Mouse (Mus musculus) CH12.LX (cell line): ENCODE measurements around the gene Map3k11. TPM values are rescaled to one million over a fixed set of nuclear protein-coding genes. Genes with fewer than 3 reads are reported as not detected.

Experiments
- DNase-seq: peaks from one replicate; pipeline ENCODE4 v3.0.0-alpha.2; 2013; ENCODE audit errors: extremely low read depth
- H3K27ac ChIP-seq: 2 replicates; pipeline ENCODE4 v1.5.1; 2012; ENCODE audit warnings: low read depth, mild to moderate bottlenecking, control low read depth, moderate library complexity; ENCODE audit not compliant: insufficient read depth
- H3K27me3 ChIP-seq: replicated peaks from 2 replicates; pipeline ENCODE3; 2012; ENCODE audit warnings: inconsistent platforms
- H3K36me3 ChIP-seq, 2 experiments: replicated peaks in 1 of 2; 2 replicates each; pipeline versions ENCODE3 to v1.6.1; 2012; ENCODE audit warnings: inconsistent platforms in 1 of 2, low read length in 1 of 2, mild to moderate bottlenecking in 1 of 2, mixed read lengths in 1 of 2, moderate library complexity in 1 of 2; ENCODE audit not compliant: control insufficient read depth in 1 of 2, insufficient read depth in 1 of 2
- H3K4me1 ChIP-seq, 2 experiments: 2 replicates each; pipeline ENCODE4 v1.6.1; 2012; ENCODE audit warnings: inconsistent platforms in 1 of 2, moderate library complexity in 1 of 2; ENCODE audit not compliant: insufficient read depth in 2 of 2, control insufficient read depth in 1 of 2
- H3K4me2 ChIP-seq: 2 replicates; pipeline ENCODE4 v1.6.1; 2012; ENCODE audit warnings: low read depth, mild to moderate bottlenecking, control low read depth; ENCODE audit not compliant: poor library complexity, insufficient read depth, severe bottlenecking
- H3K4me3 ChIP-seq, 3 experiments: fragments of 150-350 bp in 1 of 3; sonication (generic) in 1 of 3; replicated peaks in 1 of 3; 2 replicates each; pipeline versions ENCODE3 to v1.5.1; 2011 to 2012; ENCODE audit warnings: low read depth in 2 of 3, low read length in 2 of 3, mild to moderate bottlenecking in 2 of 3, moderate library complexity in 2 of 3, control low read depth in 1 of 3, improper control_type of control experiment in 1 of 3, inconsistent platforms in 1 of 3, mixed read lengths in 1 of 3; ENCODE audit not compliant: poor library complexity in 1 of 3
- H3K79me2 ChIP-seq: replicated peaks from 2 replicates; pipeline ENCODE4 v1.6.1; 2012; ENCODE audit warnings: mild to moderate bottlenecking, moderate library complexity; ENCODE audit not compliant: control insufficient read depth, poor library complexity, insufficient read depth, severe bottlenecking; ENCODE audit errors: extremely low read depth
- H3K9ac ChIP-seq: 2 replicates; pipeline ENCODE4 v1.6.1; 2012; ENCODE audit warnings: low read depth, mild to moderate bottlenecking, control low read depth, moderate library complexity; ENCODE audit not compliant: insufficient read depth
- H3K9me3 ChIP-seq: replicated peaks from 2 replicates; pipeline ENCODE3; 2012; ENCODE audit warnings: low read length, inconsistent platforms, mixed read lengths
- CTCF ChIP-seq, 2 experiments: IDR thresholded peaks in 1 of 2; conservative IDR thresholded peaks in 1 of 2; 2 replicates each; pipeline ENCODE4 v1.5.1; 2011 to 2012; ENCODE audit warnings: low read depth in 2 of 2, low read length in 2 of 2, improper control_type of control experiment in 1 of 2, inconsistent platforms in 1 of 2, mild to moderate bottlenecking in 1 of 2, moderate library complexity in 1 of 2
- E2F4 ChIP-seq: IDR thresholded peaks from 2 replicates; pipeline ENCODE4 v1.6.1; 2011; ENCODE audit warnings: low read depth, low read length, improper control_type of control experiment; ENCODE audit not compliant: insufficient replicate concordance
- ELF1 ChIP-seq: IDR thresholded peaks from 2 replicates; pipeline ENCODE4 v1.6.1; 2014; ENCODE audit warnings: low read depth, mild to moderate bottlenecking, inconsistent platforms, low read length, improper control_type of control experiment
- ETS1 ChIP-seq: conservative IDR thresholded peaks from 2 replicates; pipeline ENCODE4 v1.6.1; 2012; ENCODE audit warnings: low read depth, mild to moderate bottlenecking, inconsistent platforms, low read length, improper control_type of control experiment, moderate library complexity
- JUND ChIP-seq: conservative IDR thresholded peaks from 2 replicates; pipeline ENCODE4 v1.6.1; 2011; ENCODE audit warnings: low read depth, low read length, improper control_type of control experiment
- MAZ ChIP-seq: IDR thresholded peaks from 2 replicates; pipeline ENCODE4 v1.6.1; 2012; ENCODE audit warnings: low read depth, mild to moderate bottlenecking, inconsistent platforms, low read length, improper control_type of control experiment, moderate library complexity
- MEF2A ChIP-seq: IDR thresholded peaks from 2 replicates; pipeline ENCODE4 v1.6.1; 2014; ENCODE audit warnings: low read depth, mild to moderate bottlenecking, inconsistent platforms, low read length, improper control_type of control experiment, borderline replicate concordance
- MXI1 ChIP-seq: IDR thresholded peaks from 2 replicates; pipeline ENCODE4 v1.6.1; 2011; ENCODE audit warnings: mild to moderate bottlenecking, low read depth, low read length, improper control_type of control experiment
- PAX5 ChIP-seq: IDR thresholded peaks from 2 replicates; pipeline ENCODE4 v1.6.1; 2012; ENCODE audit warnings: low read length, inconsistent platforms, mixed read lengths
- POLR2A ChIP-seq: IDR thresholded peaks from 2 replicates; pipeline ENCODE4 v1.6.1; 2011; ENCODE audit warnings: low read depth, mild to moderate bottlenecking, improper control_type of control experiment, low read length
- POLR2AphosphoS2 ChIP-seq: IDR thresholded peaks from 2 replicates; pipeline ENCODE4 v1.6.1; 2011; ENCODE audit warnings: low read depth, low read length, improper control_type of control experiment
- ZKSCAN1 ChIP-seq: IDR thresholded peaks from 2 replicates; pipeline ENCODE4 v1.6.1; 2012; ENCODE audit warnings: low read depth, inconsistent platforms, low read length, improper control_type of control experiment, borderline replicate concordance
- dilution Hi-C: fragments of 300-500 bp; cut with MboI; formaldehyde crosslinking; loops from 2 replicates; pipeline ENCODE4 v1.14.3; 2020; ENCODE audit warnings: low sequenced_read_pairs; ENCODE audit not compliant: extremely low pct_unique_long_range_greater_than_20kb, extremely low pct_ligation_motif_present
- in situ Hi-C: fragments of 300-500 bp; cut with MboI; formaldehyde crosslinking; loops from 3 replicates; pipeline ENCODE4 v1.14.3; 2019; ENCODE audit warnings: low sequenced_read_pairs, low pct_ligation_motif_present, low pct_unique_long_range_greater_than_20kb, mixed read lengths
- polyA plus RNA-seq: library from polyadenylated mRNA; unstranded; fragments of >175 nt; gene quantifications from 2 replicates; pipeline ENCODE4 v1.2.1, GENCODE M21; 2012; ENCODE audit warnings: low read depth; ENCODE audit not compliant: insufficient read length
- total RNA-seq, 2 experiments: library from RNA; depleted of rRNA; stranded (reverse); fragments of 300-350 nt in 1 of 2; fragments of >200 nt in 1 of 2; gene quantifications; 2 replicates each; pipeline ENCODE4 v1.2.3; 2012 to 2014

Map3k11 gene
- total and polyA plus RNA-seq, 3 experiments: 6.0 to 16.0 (median 13.5) TPM

- Histone ChIP-seq H3K27ac (no peak within 1 kb of the TSS), H3K4me2 (no peak within 1 kb of the TSS), H3K36me3 (peaks cover 62 to 94% of the 10 kb centered on the region in 2 experiments), H3K4me1 (peaks cover 0 to 16% of the 10 kb centered on the region in 2 experiments; a peak in 2 of 4 replicates), H3K79me2 (no peaks in the 10 kb centered on the region), H3K4me3 (no peak within 1 kb of the TSS), H3K9me3 (no peaks in the 10 kb centered on the region), H3K27me3 (no peaks in the 10 kb centered on the region), H3K9ac (no peak within 1 kb of the TSS)
- no peak for DNase-seq
- dilution Hi-C loops: no loop called here
- TF ChIP-seq POLR2AphosphoS2 (no peak), POLR2A (no peak), E2F4 (no peak), ELF1 (no peak), MAZ (no peak), CTCF (conservative IDR thresholded peaks at IDR 0.05 in 1 of 2, IDR thresholded peaks at IDR 0.05 in 1 of 2; ENCODE audit: low read depth in 2 of 2, low read length in 2 of 2) (no peak), JUND (no peak), PAX5 (no peak), MXI1 (no peak)
- in situ Hi-C loops: no loop called here
These were observed 15.7 kb downstream of the Map3k11 start, which contains the start of gene Kcnk7 for GRCm38 (mm10) chr19:5704163-5704800. Kcnk7 (plus strand) TSS chr19:5704367.

GRCm38 (mm10) chr19:5704801-5705571 lies 16.4 kb downstream of the Map3k11 start:
- no peaks in the 10 kb centered on the region for H3K79me2 ChIP-seq
- H3K9ac ChIP-seq: no peak overlapping the region
- TF ChIP-seq ZKSCAN1 (no peak), POLR2A (peak; percentile 13; the same call in 1 of the 2 replicates)
- TF ChIP-seq, all 38 proteins: peak for 1
- dilution Hi-C loops: no loop called here
- Histone ChIP-seq H3K4me1 (peaks cover 0 to 16% of the 10 kb centered on the region in 2 experiments; a peak in 2 of 4 replicates), H3K4me3 (no peak overlapping the region), H3K36me3 (peaks cover 59 to 91% of the 10 kb centered on the region in 2 experiments), H3K27me3 (no peaks in the 10 kb centered on the region), H3K27ac (no peak overlapping the region), H3K4me2 (no peak overlapping the region), H3K9me3 (no peaks in the 10 kb centered on the region)
- in situ Hi-C loops: loop anchor here (5.0 kb wide), 1 partner anchor 67 kb away; the partner anchor contains the start of gene Scyl1
- DNase-seq: no peak

- no peak overlapping the region for H3K4me2 ChIP-seq
- peaks cover 42 to 91% of the 10 kb centered on the region in 2 experiments for H3K36me3 ChIP-seq
- H3K9me3 ChIP-seq: no peaks in the 10 kb centered on the region
- H3K4me3 ChIP-seq: no peak overlapping the region
- no peak for DNase-seq
- no peaks in the 10 kb centered on the region for H3K79me2 ChIP-seq
- dilution Hi-C loops: no loop called here
- no peak overlapping the region for H3K27ac ChIP-seq
- in situ Hi-C loops: no loop called here
- peaks cover 21 to 43% of the 10 kb centered on the region in 2 experiments for H3K4me1 ChIP-seq
- H3K9ac ChIP-seq: no peak overlapping the region
- H3K27me3 ChIP-seq: no peaks in the 10 kb centered on the region
- no peak for TF ChIP-seq ETS1
- no peak for TF ChIP-seq MAZ
- TF ChIP-seq MXI1: no peak
- TF ChIP-seq MEF2A: no peak
- TF ChIP-seq, all 38 proteins: peak for 0
These were observed 21.5 kb downstream of the Map3k11 start for GRCm38 (mm10) chr19:5710068-5710467.
